In the genomic region with DNA sequence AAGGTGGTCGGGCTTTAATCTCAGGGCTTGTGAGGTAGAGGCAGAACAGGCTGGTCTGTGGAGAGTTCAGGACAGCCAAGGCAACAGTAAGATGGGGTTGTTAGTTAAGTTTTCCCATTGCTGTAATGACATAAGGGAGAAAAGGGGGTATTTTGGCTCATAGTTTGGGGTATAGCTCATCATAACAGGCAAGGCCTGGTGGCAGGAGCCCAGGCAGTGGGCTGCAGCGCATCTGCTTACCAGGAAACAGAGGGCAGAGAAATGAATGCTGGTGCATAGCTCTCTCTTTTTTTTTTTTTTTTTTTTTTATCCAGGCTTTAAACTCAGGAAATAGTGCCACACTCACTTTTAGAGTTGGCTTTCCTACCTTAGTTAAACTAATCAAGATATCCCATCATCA, we compare ENCODE assay signal across 19 mouse cellular contexts. TPM values are rescaled to one million over a fixed set of nuclear protein-coding genes. Genes with fewer than 3 reads are reported as not detected.
DNase-seq lines count a peak whose midpoint lies in the region.
"Had no signal": no experiment of that assay in that cellular context is flagged by ENCODE, and none has a peak within 500 bp of the region (broad histone marks: within the 10 kb centered on the region; RNA-seq: fewer than 3 reads in every experiment).

No protein-coding gene starts in this region.

- DNase-seq in heart, adult 11 months: peak; percentile 79
- no peak for DNase-seq in heart, adult 8-10 months (ENCODE audit: low spot score)
- DNase-seq in brain, adult 2 months (ENCODE audit: low read depth, low spot score): peak; percentile 21
- peak; percentile 35 for DNase-seq in layer of hippocampus, adult 9-10 months (ENCODE audit: low spot score)
- no peak for DNase-seq in thymus, postnatal 14 days
- no peak for DNase-seq in spleen, adult 12 weeks (ENCODE audit: low spot score)
- DNase-seq: adrenal gland, adult 8-10 months; adrenal gland, postnatal 25 days; cerebellum, adult 2 months; cerebellum, adult 9-11 months; cerebellum, postnatal 25 days; forebrain, postnatal 0 days; gastrocnemius, adult 2 months; gastrocnemius, postnatal 14 days; heart, adult 18-20 months; heart, postnatal 14 days; heart, postnatal 4 days had no signal

RNA-seq across cellular contexts. Expression of a gene that starts 28.3 kb away (rescaled TPM):
- total RNA-seq in heart, adult 8-10 months (2022): 10 to 100 TPM; 22.5 to 25.6 (median 24.1) TPM

RNA-seq across cellular contexts. Expression of a gene that starts 39.0 kb away (rescaled TPM):
- under 1 TPM; 0.23 to 0.79 (median 0.54) TPM for total RNA-seq in heart, adult 8-10 months (2022)
- total RNA-seq: gastrocnemius, adult 2 months had no signal

RNA-seq across cellular contexts. Expression of a gene that starts 40.5 kb away (rescaled TPM):
- total RNA-seq in heart, adult 8-10 months (2022): 10 to 100 TPM; 53.6 to 71.5 (median 63.6) TPM

RNA-seq across cellular contexts. Expression of a gene that starts 57.1 kb away (rescaled TPM):
- not detected for total RNA-seq in heart, adult 8-10 months (2022)
- total RNA-seq: common myeloid progenitor, adult 5-6 weeks; gastrocnemius, adult 2 months; gastrocnemius, postnatal 14 days; gastrocnemius, postnatal 4 days; heart, postnatal 14 days had no signal

Comparison
In these comparisons a context has a peak if more than half of its experiments do, and no peak if none do; other contexts are left out.
1. DNase-seq: peak in heart, adult 11 months (single experiment), brain, adult 2 months (single experiment) and layer of hippocampus, adult 9-10 months (single experiment); none in heart, adult 8-10 months (single experiment), thymus, postnatal 14 days (single experiment) and spleen, adult 12 weeks (single experiment).